Mouse (Mus musculus): Measurements from ENCODE around the gene Sox5. TPM values are rescaled to one million over a fixed set of nuclear protein-coding genes. Genes with fewer than 3 reads are reported as not detected.

The Sox5 gene
- total and polyA plus RNA-seq, 3 experiments = 0.08 to 0.47 (median 0.46) TPM

DNA sequence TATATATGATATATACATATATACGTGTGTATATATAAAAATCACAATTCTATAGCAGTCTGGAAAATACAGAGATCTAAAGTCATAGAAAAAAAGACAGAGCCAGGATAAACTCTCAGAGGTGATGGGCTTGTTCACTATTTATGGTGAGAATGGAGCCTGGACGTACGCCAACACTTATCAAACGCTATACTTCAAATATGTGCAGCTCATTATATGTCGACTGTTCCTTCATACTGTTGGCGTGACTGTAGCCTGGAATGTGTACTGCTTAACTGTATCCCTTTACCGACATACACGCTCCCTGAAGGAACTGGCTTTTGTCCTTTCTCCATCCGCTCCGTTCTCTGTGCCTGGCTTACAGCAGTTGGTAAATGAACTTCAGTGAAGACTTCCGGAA is 407.0 kb downstream of the Sox5 start:
- Histone ChIP-seq H3K4me3 (replicated peaks in 1 of 3; ENCODE audit: low read depth in 2 of 3, low read length in 2 of 3, poor library complexity in 1 of 3) (no peak overlapping the region), H3K9ac (ENCODE audit: insufficient read depth, low read depth) (no peak overlapping the region), H3K4me2 (ENCODE audit: insufficient read depth, low read depth, poor library complexity, severe bottlenecking) (no peak overlapping the region), H3K79me2 (replicated peaks; ENCODE audit: control insufficient read depth, extremely low read depth, insufficient read depth, poor library complexity, severe bottlenecking) (no peaks in the 10 kb centered on the region), H3K4me1 (ENCODE audit: control insufficient read depth in 1 of 2, insufficient read depth in 2 of 2) (0 out of 4 replicates have a peak, but pooled peaks cover 0 to 9% of the 10 kb centered on the region in 2 experiments), H3K9me3 (replicated peaks; ENCODE audit: low read length) (no peaks in the 10 kb centered on the region), H3K27me3 (replicated peaks) (no peaks in the 10 kb centered on the region), H3K36me3 (replicated peaks in 1 of 2; ENCODE audit: control insufficient read depth in 1 of 2, insufficient read depth in 1 of 2, low read length in 1 of 2) (no peaks in the 10 kb centered on the region), H3K27ac (ENCODE audit: insufficient read depth, low read depth) (no peak overlapping the region)
- in situ Hi-C loops (cut with MboI; ENCODE audit: low pct_ligation_motif_present, low pct_unique_long_range_greater_than_20kb, low sequenced_read_pairs) (no loop called here), dilution Hi-C loops (cut with MboI; ENCODE audit: extremely low pct_ligation_motif_present, extremely low pct_unique_long_range_greater_than_20kb, low sequenced_read_pairs) (no loop called here)
- no peak for DNase-seq (ENCODE audit: extremely low read depth)
- no peak for TF ChIP-seq SIN3A (IDR thresholded peaks at IDR 0.05; ENCODE audit: low read length)
- no peak for TF ChIP-seq UBTF (IDR thresholded peaks at IDR 0.05; ENCODE audit: low read depth, low read length)
- no peak for TF ChIP-seq CHD1 (IDR thresholded peaks at IDR 0.05; ENCODE audit: low read depth, low read length)
- TF ChIP-seq MEF2A (IDR thresholded peaks at IDR 0.05; ENCODE audit: borderline replicate concordance, low read depth, low read length) = no peak
- no peak for TF ChIP-seq USF2 (conservative IDR thresholded peaks at IDR 0.05; ENCODE audit: low read depth, low read length)

DNA sequence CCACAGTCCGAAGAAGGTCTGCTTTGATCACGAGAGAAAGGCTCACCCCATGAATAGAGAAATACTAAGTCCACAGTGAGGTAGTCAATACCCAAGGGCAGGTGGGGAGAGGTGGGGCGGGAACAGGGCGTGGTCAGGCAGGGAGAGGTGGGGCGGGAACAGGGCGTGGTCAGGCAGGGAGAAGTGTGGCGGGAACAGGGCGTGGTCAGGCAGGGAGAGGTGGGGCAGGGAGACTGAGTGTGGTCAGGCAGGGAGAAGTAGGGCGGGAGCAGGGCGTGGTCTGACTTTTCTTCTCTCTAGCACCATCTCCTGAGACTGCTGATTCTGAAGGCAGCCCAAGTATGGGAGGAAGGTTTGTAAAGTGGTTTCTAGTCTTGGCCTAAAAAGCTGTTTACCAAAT is 411.1 kb downstream of the Sox5 start:
- dilution Hi-C loops (cut with MboI; ENCODE audit: extremely low pct_ligation_motif_present, extremely low pct_unique_long_range_greater_than_20kb, low sequenced_read_pairs) = no loop called here
- Histone ChIP-seq H3K4me3 (replicated peaks in 1 of 3; ENCODE audit: low read depth in 2 of 3, low read length in 2 of 3, poor library complexity in 1 of 3) (no peak overlapping the region), H3K4me1 (ENCODE audit: control insufficient read depth in 1 of 2, insufficient read depth in 2 of 2) (0 out of 4 replicates have a peak, but pooled peaks cover 0 to 9% of the 10 kb centered on the region in 2 experiments), H3K27me3 (replicated peaks) (no peaks in the 10 kb centered on the region), H3K27ac (ENCODE audit: insufficient read depth, low read depth) (no peak overlapping the region), H3K9me3 (replicated peaks; ENCODE audit: low read length) (no peaks in the 10 kb centered on the region), H3K79me2 (replicated peaks; ENCODE audit: control insufficient read depth, extremely low read depth, insufficient read depth, poor library complexity, severe bottlenecking) (no peaks in the 10 kb centered on the region), H3K36me3 (replicated peaks in 1 of 2; ENCODE audit: control insufficient read depth in 1 of 2, insufficient read depth in 1 of 2, low read length in 1 of 2) (no peaks in the 10 kb centered on the region), H3K9ac (ENCODE audit: insufficient read depth, low read depth) (no peak overlapping the region), H3K4me2 (ENCODE audit: insufficient read depth, low read depth, poor library complexity, severe bottlenecking) (no peak overlapping the region)
- DNase-seq (ENCODE audit: extremely low read depth) = peak; percentile 58
- in situ Hi-C loops (cut with MboI; ENCODE audit: low pct_ligation_motif_present, low pct_unique_long_range_greater_than_20kb, low sequenced_read_pairs) = no loop called here
- TF ChIP-seq ELF1 (IDR thresholded peaks at IDR 0.05; ENCODE audit: low read depth, low read length) (no peak), MAZ (IDR thresholded peaks at IDR 0.05; ENCODE audit: low read depth, low read length) (no peak), JUN (IDR thresholded peaks at IDR 0.05; ENCODE audit: insufficient read depth, low read depth, low read length) (no peak), NELFE (IDR thresholded peaks at IDR 0.05; ENCODE audit: low read depth, low read length) (no peak)

DNA sequence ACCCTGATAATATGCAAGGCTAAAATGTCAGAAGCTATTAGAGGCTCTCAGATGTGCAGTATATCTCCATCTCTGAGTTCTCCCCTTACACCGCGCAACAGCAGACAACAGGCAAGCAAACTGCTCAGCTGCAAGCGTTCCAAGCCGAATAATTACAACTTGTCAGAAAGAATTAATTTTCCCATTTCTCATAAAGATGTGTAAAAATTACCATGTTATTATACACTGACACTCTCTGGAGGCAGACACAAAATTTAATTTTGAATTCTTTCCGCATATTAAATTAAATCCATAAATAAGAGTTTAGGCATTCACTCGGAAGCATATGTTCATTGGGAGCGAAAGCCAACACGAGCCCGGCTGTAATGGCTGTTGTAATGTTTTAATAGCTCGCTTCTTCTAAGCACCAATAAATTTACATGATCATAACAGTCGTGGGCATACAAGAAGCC is 414.1 kb downstream of the Sox5 start:
- Histone ChIP-seq H3K79me2 (replicated peaks; ENCODE audit: control insufficient read depth, extremely low read depth, insufficient read depth, poor library complexity, severe bottlenecking) (no peaks in the 10 kb centered on the region), H3K4me1 (ENCODE audit: control insufficient read depth in 1 of 2, insufficient read depth in 2 of 2) (0 out of 4 replicates have a peak, but pooled peaks cover 0 to 9% of the 10 kb centered on the region in 2 experiments), H3K4me3 (replicated peaks in 1 of 3; ENCODE audit: low read depth in 2 of 3, low read length in 2 of 3, poor library complexity in 1 of 3) (no peak overlapping the region), H3K9me3 (replicated peaks; ENCODE audit: low read length) (no peaks in the 10 kb centered on the region), H3K27ac (ENCODE audit: insufficient read depth, low read depth) (no peak overlapping the region), H3K9ac (ENCODE audit: insufficient read depth, low read depth) (no peak overlapping the region), H3K4me2 (ENCODE audit: insufficient read depth, low read depth, poor library complexity, severe bottlenecking) (no peak overlapping the region), H3K27me3 (replicated peaks) (no peaks in the 10 kb centered on the region), H3K36me3 (replicated peaks in 1 of 2; ENCODE audit: control insufficient read depth in 1 of 2, insufficient read depth in 1 of 2, low read length in 1 of 2) (no peaks in the 10 kb centered on the region)
- dilution Hi-C loops (cut with MboI; ENCODE audit: extremely low pct_ligation_motif_present, extremely low pct_unique_long_range_greater_than_20kb, low sequenced_read_pairs) (no loop called here), in situ Hi-C loops (cut with MboI; ENCODE audit: low pct_ligation_motif_present, low pct_unique_long_range_greater_than_20kb, low sequenced_read_pairs) (no loop called here)
- TF ChIP-seq KAT2A (IDR thresholded peaks at IDR 0.05; ENCODE audit: insufficient replicate concordance, low read length) = no peak
- TF ChIP-seq E2F4 (IDR thresholded peaks at IDR 0.05; ENCODE audit: insufficient replicate concordance, low read depth, low read length) = no peak
- TF ChIP-seq ELF1 (IDR thresholded peaks at IDR 0.05; ENCODE audit: low read depth, low read length) = no peak
- no peak for TF ChIP-seq RCOR1 (conservative IDR thresholded peaks at IDR 0.05; ENCODE audit: low read depth, low read length)
- TF ChIP-seq JUN (IDR thresholded peaks at IDR 0.05; ENCODE audit: insufficient read depth, low read depth, low read length) = no peak
- no peak for TF ChIP-seq SIN3A (IDR thresholded peaks at IDR 0.05; ENCODE audit: low read length)
- TF ChIP-seq ZMIZ1 (IDR thresholded peaks at IDR 0.05; ENCODE audit: low read depth, low read length) = no peak
- TF ChIP-seq MYC (IDR thresholded peaks at IDR 0.05; ENCODE audit: low read depth, low read length) = no peak
- TF ChIP-seq RAD21 (IDR thresholded peaks at IDR 0.05; ENCODE audit: low read depth, low read length) = no peak
- no peak for TF ChIP-seq EP300 (IDR thresholded peaks at IDR 0.05; ENCODE audit: low read length)
- DNase-seq (ENCODE audit: extremely low read depth) = no peak

All from CH12.LX (cell line).